Mouse (Mus musculus) ovary, postnatal 14 days (tissue): ENCODE measurements around the gene Fam171a2.

Source experiments
- DNase-seq: peaks from one replicate; pipeline ENCODE4 v3.0.0; 2022; ENCODE audit warnings: low spot score

Fam171a2 gene

GRCm38 (mm10) chr11:102447497-102447896 is at the start of gene Fam171a2:
Fam171a2 (minus strand) TSS chr11:102447682.
- peak; percentile 89 for DNase-seq

GRCm38 (mm10) chr11:102496732-102497131 is 49.2 kb upstream of the Fam171a2 start:
- DNase-seq = no peak

GRCm38 (mm10) chr11:102496206-102496605 is 48.7 kb upstream of the Fam171a2 start:
- DNase-seq = no peak

- DNase-seq = no peak
Observed at GRCm38 (mm10) chr11:102495742-102496141, 48.3 kb upstream of the Fam171a2 start.

- no peak for DNase-seq
Observed at GRCm38 (mm10) chr11:102495114-102495513, 47.6 kb upstream of the Fam171a2 start.

GRCm38 (mm10) chr11:102494063-102494650 is 46.7 kb upstream of the Fam171a2 start:
- no peak for DNase-seq

- no peak for DNase-seq
Observed at GRCm38 (mm10) chr11:102493241-102493640, 45.8 kb upstream of the Fam171a2 start.

GRCm38 (mm10) chr11:102487901-102488300 is 40.4 kb upstream of the Fam171a2 start:
- DNase-seq = no peak

GRCm38 (mm10) chr11:102486733-102487386 is 39.4 kb upstream of the Fam171a2 start:
- peak; percentile 35 for DNase-seq

- DNase-seq = no peak
Observed at GRCm38 (mm10) chr11:102481779-102482178, 34.3 kb upstream of the Fam171a2 start.

GRCm38 (mm10) chr11:102480897-102481296 is 33.4 kb upstream of the Fam171a2 start:
- no peak for DNase-seq

- no peak for DNase-seq
Observed at GRCm38 (mm10) chr11:102480111-102480510, 32.6 kb upstream of the Fam171a2 start.

- no peak for DNase-seq
Observed at GRCm38 (mm10) chr11:102479581-102479980, 32.1 kb upstream of the Fam171a2 start.

- no peak for DNase-seq
Observed at GRCm38 (mm10) chr11:102478671-102479070, 31.2 kb upstream of the Fam171a2 start.

GRCm38 (mm10) chr11:102475027-102475426 is 27.5 kb upstream of the Fam171a2 start:
- no peak for DNase-seq

- no peak for DNase-seq
Observed at GRCm38 (mm10) chr11:102469648-102470357, 22.3 kb upstream of the Fam171a2 start, which contains the start of gene Itga2b. Itga2b (minus strand) TSS chr11:102470122.

GRCm38 (mm10) chr11:102467041-102467631 is 19.7 kb upstream of the Fam171a2 start:
- DNase-seq = peak; percentile 99

GRCm38 (mm10) chr11:102465713-102466436 is 18.4 kb upstream of the Fam171a2 start:
- peak; percentile 44 for DNase-seq

- no peak for DNase-seq
Observed at GRCm38 (mm10) chr11:102464901-102465300, 17.4 kb upstream of the Fam171a2 start.

GRCm38 (mm10) chr11:102461764-102462163 is 14.3 kb upstream of the Fam171a2 start:
- DNase-seq = no peak

GRCm38 (mm10) chr11:102460541-102460940 is 13.1 kb upstream of the Fam171a2 start:
- DNase-seq = no peak
